Mouse (Mus musculus): Measurements from ENCODE around the gene Lgals9.
A peak's percentile ranks its signal among the peaks of the same experiment; 100 is the strongest.

Lgals9 gene

GRCm38 (mm10) chr11:78973381-78974150 is 11.2 kb downstream of the Lgals9 start:
- DNase-seq (ENCODE audit: low read depth) = peak; percentile 48

GRCm38 (mm10) chr11:78972811-78973351 is 11.9 kb downstream of the Lgals9 start:
- DNase-seq (ENCODE audit: low read depth) = no peak

GRCm38 (mm10) chr11:78972328-78972727 is 12.4 kb downstream of the Lgals9 start:
- DNase-seq (ENCODE audit: low read depth) = no peak

GRCm38 (mm10) chr11:78971746-78972145 is 13.0 kb downstream of the Lgals9 start:
- DNase-seq (ENCODE audit: low read depth) = no peak

- no peak for DNase-seq (ENCODE audit: low read depth)
These were observed 13.7 kb downstream of the Lgals9 start for GRCm38 (mm10) chr11:78971096-78971495.

- no peak for DNase-seq (ENCODE audit: low read depth)
These were observed 16.6 kb downstream of the Lgals9 start for GRCm38 (mm10) chr11:78968121-78968520.

GRCm38 (mm10) chr11:78967371-78967770 is 17.4 kb downstream of the Lgals9 start:
- DNase-seq (ENCODE audit: low read depth) = peak; percentile 75

GRCm38 (mm10) chr11:78961221-78961620 is 23.5 kb downstream of the Lgals9 start:
- DNase-seq (ENCODE audit: low read depth) = no peak

- peak; percentile 85 for DNase-seq (ENCODE audit: low read depth)
These were observed 24.8 kb downstream of the Lgals9 start for GRCm38 (mm10) chr11:78959841-78960520.

GRCm38 (mm10) chr11:78959367-78959766 is 25.4 kb downstream of the Lgals9 start:
- DNase-seq (ENCODE audit: low read depth) = no peak

GRCm38 (mm10) chr11:78956260-78956659 is 28.5 kb downstream of the Lgals9 start:
- peak; percentile 86 for DNase-seq (ENCODE audit: low read depth)

- DNase-seq (ENCODE audit: low read depth) = peak; percentile 86
These were observed 32.3 kb downstream of the Lgals9 start for GRCm38 (mm10) chr11:78952467-78952866.

- DNase-seq (ENCODE audit: low read depth) = peak; percentile 97
These were observed 34.4 kb downstream of the Lgals9 start for GRCm38 (mm10) chr11:78950365-78950764.

GRCm38 (mm10) chr11:78943083-78943482 is 41.7 kb downstream of the Lgals9 start:
- DNase-seq (ENCODE audit: low read depth) = no peak

GRCm38 (mm10) chr11:78935178-78935577 is 49.6 kb downstream of the Lgals9 start:
- no peak for DNase-seq (ENCODE audit: low read depth)

GRCm38 (mm10) chr11:78934727-78935126 is 50.0 kb downstream of the Lgals9 start:
- no peak for DNase-seq (ENCODE audit: low read depth)

GRCm38 (mm10) chr11:78934307-78934706 is 50.4 kb downstream of the Lgals9 start:
- no peak for DNase-seq (ENCODE audit: low read depth)

GRCm38 (mm10) chr11:78929345-78929744 is 55.4 kb downstream of the Lgals9 start:
- DNase-seq (ENCODE audit: low read depth) = peak; percentile 36

- DNase-seq (ENCODE audit: low read depth) = no peak
These were observed 59.8 kb downstream of the Lgals9 start for GRCm38 (mm10) chr11:78924916-78925315.

- no peak for DNase-seq (ENCODE audit: low read depth)
These were observed 60.6 kb downstream of the Lgals9 start for GRCm38 (mm10) chr11:78924111-78924510.

- peak; percentile 77 for DNase-seq (ENCODE audit: low read depth)
These were observed 61.9 kb downstream of the Lgals9 start for GRCm38 (mm10) chr11:78922678-78923407.

GRCm38 (mm10) chr11:78920411-78920939 is 64.3 kb downstream of the Lgals9 start, which contains the start of gene Nos2:
Gene Nos2 (plus strand): TSS chr11:78920787.
- no peak for DNase-seq (ENCODE audit: low read depth)

Data from NIH3T3 (cell line).